ENCODE assay signal across 8 mouse cellular contexts in the genomic region with DNA sequence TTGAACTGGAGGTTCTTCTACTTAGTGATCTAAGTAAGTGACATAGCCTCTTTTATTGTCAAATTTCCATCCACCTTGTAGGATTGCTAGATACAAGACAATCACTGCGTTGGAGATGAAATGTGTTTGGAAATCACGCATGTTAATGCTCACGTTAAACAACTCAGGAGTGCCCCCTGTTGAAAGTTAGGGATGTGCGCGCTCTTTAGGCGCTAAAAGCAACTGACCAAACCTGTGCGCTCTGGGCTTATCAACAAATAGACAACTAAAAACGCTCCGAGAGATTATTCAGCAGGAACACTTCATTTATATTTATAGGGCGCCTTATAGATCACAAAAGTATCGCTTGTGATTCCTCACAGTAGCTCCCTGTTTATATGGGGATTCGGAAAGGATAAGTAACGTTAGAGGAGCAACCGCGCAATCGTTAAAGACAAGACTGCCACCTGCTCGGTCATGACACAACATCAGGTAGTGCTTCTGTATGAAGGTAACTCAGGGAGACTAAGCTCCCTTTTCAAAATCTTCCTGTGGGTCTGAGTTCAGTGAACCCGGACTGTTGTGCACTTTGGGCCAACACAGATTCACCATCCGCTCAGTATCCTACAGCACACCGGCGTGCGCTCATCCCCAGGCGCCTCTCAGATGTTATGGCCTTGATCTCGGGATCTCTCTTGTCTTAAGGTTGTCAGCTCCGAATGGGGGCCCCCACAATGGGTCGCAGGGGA. TPM values are rescaled to one million over a fixed set of nuclear protein-coding genes. Genes with fewer than 3 reads are reported as not detected.
A peak's percentile ranks its signal among the peaks of the same experiment; 100 is the strongest.
DNase-seq lines count a peak whose midpoint lies in the region; ATAC-seq lines count a peak whose summit lies in the region.

No protein-coding gene starts in this region.

- H3K36me3 ChIP-seq in forebrain, embryonic 10.5 days (replicated peaks), result peaks cover 22% of the 10 kb centered on the region
- peaks cover 7% of the 10 kb centered on the region for H3K36me3 ChIP-seq in hindbrain, embryonic 16.5 days (ENCODE audit: control insufficient read depth, insufficient read depth, low read length)
- peaks cover 2% of the 10 kb centered on the region; the same call in 1 of the 2 replicates for H3K36me3 ChIP-seq in limb, embryonic 11.5 days (ENCODE audit: control insufficient read depth, insufficient read depth, low read length)
- H3K36me3 ChIP-seq in midbrain, embryonic 10.5 days, result peaks cover 25% of the 10 kb centered on the region
- H3K36me3 ChIP-seq in stomach, embryonic 16.5 days (ENCODE audit: control insufficient read depth, insufficient read depth, low read length), result peaks cover 4% of the 10 kb centered on the region; the same call in 1 of the 2 replicates

- H3K9ac ChIP-seq in hindbrain, embryonic 16.5 days (ENCODE audit: low read depth, low read length), result peak overlapping the region; percentile 89
- peak overlapping the region; percentile 71 for H3K9ac ChIP-seq in limb, embryonic 11.5 days (ENCODE audit: low read length)
- H3K9ac ChIP-seq in stomach, embryonic 16.5 days (ENCODE audit: low read length), result peak overlapping the region; percentile 89

- H3K4me3 ChIP-seq in forebrain, embryonic 10.5 days, result peak overlapping the region; percentile 83
- peak overlapping the region; percentile 88 for H3K4me3 ChIP-seq in hindbrain, embryonic 16.5 days (ENCODE audit: low read length)
- H3K4me3 ChIP-seq in limb, embryonic 11.5 days (ENCODE audit: low read depth, low read length), result peak overlapping the region; percentile 71
- peak overlapping the region; percentile 84 for H3K4me3 ChIP-seq in midbrain, embryonic 10.5 days
- peak overlapping the region; percentile 92 for H3K4me3 ChIP-seq in stomach, embryonic 16.5 days (replicated peaks; ENCODE audit: low read length)

- H3K4me2 ChIP-seq in hindbrain, embryonic 16.5 days (ENCODE audit: low read length), result peak overlapping the region; percentile 98
- peak overlapping the region; percentile 86 for H3K4me2 ChIP-seq in limb, embryonic 11.5 days (ENCODE audit: low read depth, severe bottlenecking)
- H3K4me2 ChIP-seq in stomach, embryonic 16.5 days (ENCODE audit: low read depth, low read length), result peak overlapping the region; percentile 89

- peak; percentile 41 for ATAC-seq in hindbrain, embryonic 16.5 days
- ATAC-seq in limb, embryonic 11.5 days (ENCODE audit: insufficient number of reproducible peaks, low FRiP score, low TSS enrichment, low read depth), result no peak
- ATAC-seq in stomach, embryonic 16.5 days (ENCODE audit: insufficient read depth, low FRiP score), result peak; percentile 16; the same call in 1 of the 2 replicates

- H3K4me1 ChIP-seq in forebrain, embryonic 10.5 days, result peaks cover 40% of the 10 kb centered on the region
- H3K4me1 ChIP-seq in hindbrain, embryonic 16.5 days (ENCODE audit: control insufficient read depth, insufficient read depth, low read depth, low read length), result peaks cover 13% of the 10 kb centered on the region
- H3K4me1 ChIP-seq in limb, embryonic 11.5 days (ENCODE audit: control insufficient read depth, insufficient read depth, low read length), result peaks cover 10% of the 10 kb centered on the region
- H3K4me1 ChIP-seq in midbrain, embryonic 10.5 days, result peaks cover 29% of the 10 kb centered on the region
- H3K4me1 ChIP-seq in stomach, embryonic 16.5 days (ENCODE audit: control insufficient read depth, insufficient read depth, low read length), result peaks cover 29% of the 10 kb centered on the region

- DNase-seq in layer of hippocampus, adult 11-12 months (ENCODE audit: low spot score), result peak; percentile 78
- DNase-seq in layer of hippocampus, adult 9-11 months, result no peak
- peak; percentile 47 for DNase-seq in c-Kit-negative CD71-positive TER-119-positive erythroid progenitor cells, embryonic 14.5 days (ENCODE audit: low read depth, low spot score)
- DNase-seq in forebrain, embryonic 10.5 days (ENCODE audit: extremely low spot score, low spot score), result peak; percentile 53
- DNase-seq in limb, embryonic 11.5 days (ENCODE audit: low spot score), result peak; percentile 66
- peak; percentile 50 for DNase-seq in midbrain, embryonic 10.5 days (ENCODE audit: low spot score)

- 2% methylated on average over 26 of the region's 26 CpGs for WGBS in forebrain, embryonic 10.5 days
- WGBS in hindbrain, embryonic 16.5 days, result 1% methylated on average over 26 of the region's 26 CpGs
- WGBS in limb, embryonic 11.5 days, result 2% methylated on average over 26 of the region's 26 CpGs
- WGBS in midbrain, embryonic 10.5 days, result 2% methylated on average over 26 of the region's 26 CpGs
- 1% methylated on average over 26 of the region's 26 CpGs for WGBS in stomach, embryonic 16.5 days

- H3K27ac ChIP-seq in forebrain, embryonic 10.5 days, result peak overlapping the region; percentile 95
- H3K27ac ChIP-seq in hindbrain, embryonic 16.5 days (ENCODE audit: low read depth, low read length), result peak overlapping the region; percentile 36; the same call in 1 of the 2 replicates
- H3K27ac ChIP-seq in limb, embryonic 11.5 days (replicated peaks; ENCODE audit: low read depth, low read length), result no peak overlapping the region
- peak overlapping the region; percentile 99 for H3K27ac ChIP-seq in midbrain, embryonic 10.5 days (replicated peaks)
- peak overlapping the region; percentile 84 for H3K27ac ChIP-seq in stomach, embryonic 16.5 days (ENCODE audit: low read length)

- H3K9me3 ChIP-seq in forebrain, embryonic 10.5 days, result no peaks in the 10 kb centered on the region
- H3K9me3 ChIP-seq in hindbrain, embryonic 16.5 days (ENCODE audit: control insufficient read depth, low read length), result no peaks in the 10 kb centered on the region
- H3K9me3 ChIP-seq in limb, embryonic 11.5 days (ENCODE audit: control insufficient read depth, low read length), result no peaks in the 10 kb centered on the region
- no peaks in the 10 kb centered on the region for H3K9me3 ChIP-seq in midbrain, embryonic 10.5 days (replicated peaks)
- no peaks in the 10 kb centered on the region for H3K9me3 ChIP-seq in stomach, embryonic 16.5 days (replicated peaks; ENCODE audit: control insufficient read depth, low read length)

- H3K27me3 ChIP-seq in forebrain, embryonic 10.5 days (ENCODE audit: poor library complexity, severe bottlenecking), result no peaks in the 10 kb centered on the region
- no peaks in the 10 kb centered on the region for H3K27me3 ChIP-seq in hindbrain, embryonic 16.5 days (replicated peaks; ENCODE audit: control insufficient read depth, insufficient read depth, low read length)
- no peaks in the 10 kb centered on the region for H3K27me3 ChIP-seq in limb, embryonic 11.5 days (ENCODE audit: control insufficient read depth, insufficient read depth, low read length)
- H3K27me3 ChIP-seq in midbrain, embryonic 10.5 days (ENCODE audit: low read depth, poor library complexity, severe bottlenecking), result no peaks in the 10 kb centered on the region
- no peaks in the 10 kb centered on the region for H3K27me3 ChIP-seq in stomach, embryonic 16.5 days (ENCODE audit: control insufficient read depth, insufficient read depth, low read length)

RNA-seq across cellular contexts. Expression of a gene that starts 0.7 kb away (rescaled TPM):
- 77.2 and 77.8 TPM in 2 replicates for polyA plus RNA-seq in forebrain, embryonic 10.5 days (2016; fragmentation: Nextera tagmentation; extraction: Ambion mirVana)
- 79.6 and 81.3 TPM in 2 replicates for polyA plus RNA-seq in hindbrain, embryonic 16.5 days (2015; fragmentation: Nextera tagmentation; extraction: Ambion mirVana)
- 68.2 and 73.1 TPM in 2 replicates for polyA plus RNA-seq in limb, embryonic 11.5 days (2014; fragmentation: Nextera tagmentation; extraction: Ambion mirVana)
- polyA plus RNA-seq in midbrain, embryonic 10.5 days (2016; fragmentation: Nextera tagmentation; extraction: Ambion mirVana), result 80.8 TPM in 2 replicates
- 66.9 and 67.0 TPM in 2 replicates for polyA plus RNA-seq in stomach, embryonic 16.5 days (2015; fragmentation: Nextera tagmentation; extraction: Ambion mirVana)

RNA-seq across cellular contexts. Expression of a gene that starts 9.7 kb away (rescaled TPM):
- polyA plus RNA-seq in forebrain, embryonic 10.5 days (2016; fragmentation: Nextera tagmentation; extraction: Ambion mirVana), result 0.07 and 0.27 TPM in 2 replicates
- polyA plus RNA-seq in hindbrain, embryonic 16.5 days (2015; fragmentation: Nextera tagmentation; extraction: Ambion mirVana), result 0.13 and 0.21 TPM in 2 replicates
- 4.2 and 5.6 TPM in 2 replicates for polyA plus RNA-seq in limb, embryonic 11.5 days (2014; fragmentation: Nextera tagmentation; extraction: Ambion mirVana)
- polyA plus RNA-seq in midbrain, embryonic 10.5 days (2016; fragmentation: Nextera tagmentation; extraction: Ambion mirVana), result 0.06 and 0.22 TPM in 2 replicates
- polyA plus RNA-seq in stomach, embryonic 16.5 days (2015; fragmentation: Nextera tagmentation; extraction: Ambion mirVana), result 9.4 and 9.5 TPM in 2 replicates

RNA-seq across cellular contexts. Expression of a gene that starts 29.3 kb away (rescaled TPM):
- 3.7 and 5.2 TPM in 2 replicates for polyA plus RNA-seq in forebrain, embryonic 10.5 days (2016; fragmentation: Nextera tagmentation; extraction: Ambion mirVana)
- 6.8 and 7.2 TPM in 2 replicates for polyA plus RNA-seq in hindbrain, embryonic 16.5 days (2015; fragmentation: Nextera tagmentation; extraction: Ambion mirVana)
- polyA plus RNA-seq in limb, embryonic 11.5 days (2014; fragmentation: Nextera tagmentation; extraction: Ambion mirVana), result 3.5 and 4.0 TPM in 2 replicates
- 2.8 and 2.9 TPM in 2 replicates for polyA plus RNA-seq in midbrain, embryonic 10.5 days (2016; fragmentation: Nextera tagmentation; extraction: Ambion mirVana)
- polyA plus RNA-seq in stomach, embryonic 16.5 days (2015; fragmentation: Nextera tagmentation; extraction: Ambion mirVana), result 12.9 and 13.3 TPM in 2 replicates

RNA-seq across cellular contexts. Expression of a gene that starts 59.4 kb away (rescaled TPM):
- polyA plus RNA-seq in forebrain, embryonic 10.5 days (2016; fragmentation: Nextera tagmentation; extraction: Ambion mirVana), result 2.6 and 4.1 TPM in 2 replicates
- 1.1 and 1.7 TPM in 2 replicates for polyA plus RNA-seq in hindbrain, embryonic 16.5 days (2015; fragmentation: Nextera tagmentation; extraction: Ambion mirVana)
- 6.7 and 7.7 TPM in 2 replicates for polyA plus RNA-seq in limb, embryonic 11.5 days (2014; fragmentation: Nextera tagmentation; extraction: Ambion mirVana)
- 3.2 and 4.2 TPM in 2 replicates for polyA plus RNA-seq in midbrain, embryonic 10.5 days (2016; fragmentation: Nextera tagmentation; extraction: Ambion mirVana)
- 2.1 and 2.7 TPM in 2 replicates for polyA plus RNA-seq in stomach, embryonic 16.5 days (2015; fragmentation: Nextera tagmentation; extraction: Ambion mirVana)
